ENCODE assay signal across 26 mouse cellular contexts in the genomic region with DNA sequence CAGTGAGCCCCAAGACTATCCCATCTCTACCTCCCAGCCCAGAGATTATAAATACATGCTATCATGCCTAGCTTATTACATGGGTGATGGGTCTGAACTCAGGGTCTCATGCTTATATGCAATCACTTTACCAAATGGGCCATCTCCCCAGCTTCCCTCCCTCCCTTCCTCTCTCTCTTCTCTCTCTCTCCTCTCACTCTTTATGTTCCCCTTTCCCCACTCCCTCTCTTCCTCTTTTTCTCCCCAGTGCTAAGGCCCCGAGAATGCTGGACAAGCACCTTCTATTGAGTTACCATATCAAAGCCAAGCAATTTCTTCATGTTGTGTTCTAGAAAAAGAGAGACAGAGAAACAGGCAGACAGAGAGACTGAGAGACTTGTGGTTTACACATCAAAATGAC. TPM values are rescaled to one million over a fixed set of nuclear protein-coding genes. Genes with fewer than 3 reads are reported as not detected.
DNase-seq lines count a peak whose midpoint lies in the region; ATAC-seq and TF ChIP-seq lines count a peak whose summit lies in the region.
"Had no signal": no experiment of that assay in that cellular context is flagged by ENCODE, and none has a peak within 500 bp of the region (broad histone marks: within the 10 kb centered on the region; RNA-seq: fewer than 3 reads in every experiment).

No protein-coding gene starts in this region.

- H3K27me3 ChIP-seq in midbrain, embryonic 11.5 days (ENCODE audit: control insufficient read depth, insufficient read depth, low read length) = no peaks in the 10 kb centered on the region
- no peaks in the 10 kb centered on the region for H3K27me3 ChIP-seq in midbrain, embryonic 14.5 days (ENCODE audit: control insufficient read depth, insufficient read depth, low read length)
- H3K27me3 ChIP-seq: embryonic facial prominence, embryonic 12.5 days; embryonic facial prominence, embryonic 15.5 days; hindbrain, embryonic 13.5 days; intestine, embryonic 15.5 days; Patski had no signal

- H3K9me3 ChIP-seq in midbrain, embryonic 11.5 days (ENCODE audit: control insufficient read depth, low read length) = no peaks in the 10 kb centered on the region
- H3K9me3 ChIP-seq in midbrain, embryonic 14.5 days (ENCODE audit: control insufficient read depth, low read length) = no peaks in the 10 kb centered on the region
- H3K9me3 ChIP-seq: embryonic facial prominence, embryonic 12.5 days; embryonic facial prominence, embryonic 15.5 days; hindbrain, embryonic 10.5 days; hindbrain, embryonic 13.5 days; intestine, embryonic 15.5 days had no signal

- no peak overlapping the region for H3K4me2 ChIP-seq in midbrain, embryonic 11.5 days
- no peak overlapping the region for H3K4me2 ChIP-seq in midbrain, embryonic 14.5 days (ENCODE audit: low read length)
- H3K4me2 ChIP-seq: embryonic facial prominence, embryonic 12.5 days; embryonic facial prominence, embryonic 15.5 days; heart, embryonic 11.5 days; hindbrain, embryonic 13.5 days; intestine, embryonic 15.5 days had no signal

- no peak for ATAC-seq in midbrain, embryonic 11.5 days (ENCODE audit: low FRiP score)
- no peak for ATAC-seq in midbrain, embryonic 14.5 days (ENCODE audit: low FRiP score, low TSS enrichment)
- ATAC-seq in hematopoietic stem cell, adult 5-6 weeks (replicated peaks in 1 of 2; ENCODE audit: insufficient read depth in 1 of 2, low FRiP score in 2 of 2, low TSS enrichment in 1 of 2, low read depth in 1 of 2, poor library complexity in 2 of 2, severe bottlenecking in 2 of 2) = peak; percentile 22 to 29; a peak in 1 of 4 replicates
- ATAC-seq: CD4-positive, CD25-positive, alpha-beta regulatory T cell, adult 4 months; forebrain, embryonic 14.5 days; forebrain, postnatal 0 days; hindbrain, embryonic 16.5 days; intestine, embryonic 15.5 days; Patski had no signal

- no peak overlapping the region for H3K27ac ChIP-seq in midbrain, embryonic 11.5 days (ENCODE audit: low read depth, low read length)
- H3K27ac ChIP-seq in midbrain, embryonic 14.5 days (replicated peaks; ENCODE audit: low read depth, low read length) = no peak overlapping the region
- H3K27ac ChIP-seq in bone marrow macrophage, adult 2 months (ENCODE audit: insufficient read depth, low read depth, low read length) = 0 out of 2 replicates have a peak overlapping the region, but pooled peaks have one; percentile 2
- H3K27ac ChIP-seq: embryonic facial prominence, embryonic 12.5 days; embryonic facial prominence, embryonic 15.5 days; gastrocnemius, adult 2 months; heart, adult 2 months; hindbrain, embryonic 10.5 days; hindbrain, embryonic 13.5 days; intestine, embryonic 15.5 days had no signal

- TF ChIP-seq CTCF in bone marrow macrophage, adult 2 months (IDR thresholded peaks at IDR 0.05; ENCODE audit: low read depth, low read length) = no peak

- H3K4me3 ChIP-seq in midbrain, embryonic 11.5 days (ENCODE audit: low read depth, low read length) = no peak overlapping the region
- H3K4me3 ChIP-seq in midbrain, embryonic 14.5 days (replicated peaks; ENCODE audit: low read depth, low read length) = no peak overlapping the region
- H3K4me3 ChIP-seq in bone marrow macrophage, adult 2 months (ENCODE audit: insufficient read depth, low read length) = no peak overlapping the region
- H3K4me3 ChIP-seq: embryonic facial prominence, embryonic 12.5 days; embryonic facial prominence, embryonic 15.5 days; gastrocnemius, adult 2 months; heart, adult 2 months; hindbrain, embryonic 10.5 days; hindbrain, embryonic 13.5 days; intestine, embryonic 15.5 days had no signal

- H3K4me1 ChIP-seq in midbrain, embryonic 11.5 days (ENCODE audit: control insufficient read depth, insufficient read depth, low read length) = no peaks in the 10 kb centered on the region
- no peaks in the 10 kb centered on the region for H3K4me1 ChIP-seq in midbrain, embryonic 14.5 days (ENCODE audit: control insufficient read depth, insufficient read depth, low read length)
- H3K4me1 ChIP-seq in bone marrow macrophage, adult 2 months (ENCODE audit: control insufficient read depth, insufficient read depth, low read length) = peaks cover 10% of the 10 kb centered on the region
- H3K4me1 ChIP-seq: embryonic facial prominence, embryonic 12.5 days; embryonic facial prominence, embryonic 15.5 days; hindbrain, embryonic 13.5 days; intestine, embryonic 15.5 days had no signal

- no peak for TF ChIP-seq POLR2A in bone marrow macrophage, adult 2 months (IDR thresholded peaks at IDR 0.05; ENCODE audit: borderline replicate concordance, low read depth, low read length)

- no peak overlapping the region for H3K9ac ChIP-seq in midbrain, embryonic 11.5 days (ENCODE audit: low read length)
- H3K9ac ChIP-seq in midbrain, embryonic 14.5 days (replicated peaks; ENCODE audit: low read length) = no peak overlapping the region
- H3K9ac ChIP-seq: embryonic facial prominence, embryonic 12.5 days; embryonic facial prominence, embryonic 15.5 days; forebrain, postnatal 0 days; hindbrain, embryonic 13.5 days; intestine, embryonic 15.5 days had no signal

- no peaks in the 10 kb centered on the region for H3K36me3 ChIP-seq in midbrain, embryonic 11.5 days (ENCODE audit: control insufficient read depth, insufficient read depth, low read length)
- H3K36me3 ChIP-seq in midbrain, embryonic 14.5 days (ENCODE audit: control insufficient read depth, insufficient read depth, low read length) = peaks cover 2% of the 10 kb centered on the region; the same call in 1 of the 2 replicates
- H3K36me3 ChIP-seq: embryonic facial prominence, embryonic 12.5 days; hindbrain, embryonic 10.5 days; hindbrain, embryonic 13.5 days; intestine, embryonic 15.5 days had no signal

- WGBS in midbrain, embryonic 11.5 days = 64% methylated on average over 1 of the region's 1 CpGs
- WGBS in midbrain, embryonic 14.5 days = 70% methylated on average over 1 of the region's 1 CpGs

- peak; percentile 4 for DNase-seq in midbrain, embryonic 11.5 days (ENCODE audit: low spot score, missing footprints)
- no peak for DNase-seq in midbrain, embryonic 14.5 days
- DNase-seq in adrenal gland, postnatal 25 days = no peak
- DNase-seq in retina, embryonic 14.5 days (ENCODE audit: low spot score) = no peak
- no peak for DNase-seq in left cerebral cortex, adult 11 months (ENCODE audit: low spot score)
- DNase-seq: adrenal gland, postnatal 10 days; cerebellum, adult 18-20 months; cerebellum, adult 9-10 months; cerebellum, postnatal 14 days; forebrain, postnatal 0 days; gastrocnemius, adult 2 months; gastrocnemius, postnatal 14 days; heart, adult 2 months; kidney, adult 11 months had no signal

RNA-seq across cellular contexts. Expression of gene Armc2, which starts 14.7 kb away (rescaled TPM):
- 2.4 and 3.8 TPM in 2 replicates for polyA plus RNA-seq in midbrain, embryonic 11.5 days (2014; fragmentation: Nextera tagmentation; extraction: Ambion mirVana)
- polyA plus RNA-seq in midbrain, embryonic 14.5 days (2014; fragmentation: Nextera tagmentation; extraction: Ambion mirVana) = 11.2 and 11.5 TPM in 2 replicates
- 3.3 and 3.9 TPM in 2 replicates for polyA plus RNA-seq in bone marrow macrophage, adult 2 months (2012; ENCODE audit: insufficient read depth, insufficient read length, missing spikeins)
- 0.94 and 3.9 TPM in 2 replicates for total RNA-seq in hematopoietic stem cell, adult 5-6 weeks (2017)
- total RNA-seq in adrenal gland, postnatal 25 days (2021) = 1.2 and 2.9 TPM in 2 replicates

Comparison
In these comparisons a context has a peak if more than half of its experiments do, and no peak if none do; other contexts are left out.
1. ATAC-seq: peak in hematopoietic stem cell, adult 5-6 weeks (2 of 2); none in midbrain, embryonic 11.5 days (single experiment) and midbrain, embryonic 14.5 days (single experiment).